Mouse (Mus musculus) brain, embryonic 14.5 days (tissue): ENCODE measurements around the gene Dbnl. TPM values are rescaled to one million over a fixed set of nuclear protein-coding genes. Genes with fewer than 3 reads are reported as not detected.
"Not testable (repeated sequence)": the region's sequence is repeated elsewhere in the genome, so short reads cannot be mapped to it uniquely, and the experiment has no call there.

Experiments used
- DNase-seq: peaks from one replicate; pipeline ENCODE4 v3.0.0-alpha.2; 2011; ENCODE audit warnings: low read depth
- CTCF ChIP-seq: fragments of 200-500 bp; IDR thresholded peaks from 2 replicates; pipeline ENCODE4 v1.5.1; 2012; ENCODE audit warnings: inconsistent platforms, mild to moderate bottlenecking, moderate library complexity, borderline replicate concordance; ENCODE audit not compliant: insufficient read depth, insufficient read length; ENCODE audit errors: extremely low read depth
- POLR2A ChIP-seq: fragments of 200-500 bp; IDR thresholded peaks from 2 replicates; pipeline ENCODE4 v1.6.1; 2012; ENCODE audit warnings: mild to moderate bottlenecking, inconsistent platforms, borderline replicate concordance; ENCODE audit not compliant: poor library complexity, insufficient read depth, insufficient read length, severe bottlenecking; ENCODE audit errors: extremely low read depth
- polyA plus RNA-seq: library from polyadenylated mRNA; depleted of rRNA; stranded (reverse); fragments of >200 nt; gene quantifications from 2 replicates; pipeline ENCODE4 v1.2.3, GENCODE M21; 2012

Gene Dbnl
- polyA plus RNA-seq, 1 experiment = 123 TPM

GRCm38 (mm10) chr11:5802005-5802404 is 13.7 kb downstream of the Dbnl start:
- TF ChIP-seq CTCF (no peak), POLR2A (no peak)
- no peak for DNase-seq

GRCm38 (mm10) chr11:5802457-5803217 is 14.3 kb downstream of the Dbnl start:
- TF ChIP-seq CTCF (no peak), POLR2A (no peak)
- no peak for DNase-seq

GRCm38 (mm10) chr11:5803551-5803981 is 15.3 kb downstream of the Dbnl start, which contains the start of gene Pgam2:
Gene Pgam2 (minus strand): TSS chr11:5803733.
- peak; percentile 15 for DNase-seq
- TF ChIP-seq CTCF (no peak), POLR2A (no peak)

- TF ChIP-seq CTCF = no peak
- no peak for TF ChIP-seq POLR2A
- no peak for DNase-seq
Observed at GRCm38 (mm10) chr11:5804174-5804573, 15.9 kb downstream of the Dbnl start.

- TF ChIP-seq POLR2A (no peak), CTCF (no peak)
- no peak for DNase-seq
Observed at GRCm38 (mm10) chr11:5805711-5806110, 17.4 kb downstream of the Dbnl start.

GRCm38 (mm10) chr11:5807956-5808355 is 19.7 kb downstream of the Dbnl start:
- no peak for DNase-seq
- no peak for TF ChIP-seq CTCF

GRCm38 (mm10) chr11:5809487-5809886 is 21.2 kb downstream of the Dbnl start:
- not testable (repeated sequence) for DNase-seq

- TF ChIP-seq CTCF = no peak
- no peak for TF ChIP-seq POLR2A
- no peak for DNase-seq
Observed at GRCm38 (mm10) chr11:5813381-5813780, 25.1 kb downstream of the Dbnl start.

- no peak for TF ChIP-seq CTCF
- TF ChIP-seq POLR2A = no peak
- no peak for DNase-seq
Observed at GRCm38 (mm10) chr11:5819223-5819622, 30.9 kb downstream of the Dbnl start.

GRCm38 (mm10) chr11:5825432-5825831 is 37.1 kb downstream of the Dbnl start:
- DNase-seq = no peak

GRCm38 (mm10) chr11:5827931-5828330 is 39.6 kb downstream of the Dbnl start:
- TF ChIP-seq POLR2A = no peak
- TF ChIP-seq CTCF = no peak
- no peak for DNase-seq

More at GRCm38 (mm10) chr11:5825432-5825831, 37.1 kb downstream of the Dbnl start:
- no peak for TF ChIP-seq POLR2A
- no peak for TF ChIP-seq CTCF

- no peak for TF ChIP-seq CTCF
- TF ChIP-seq POLR2A = no peak
Observed at GRCm38 (mm10) chr11:5828509-5829191, 40.4 kb downstream of the Dbnl start.

More at GRCm38 (mm10) chr11:5828509-5829191, 40.4 kb downstream of the Dbnl start:
- no peak for DNase-seq
